Mouse (Mus musculus): ENCODE data around the gene Ip6k3.

DNA sequence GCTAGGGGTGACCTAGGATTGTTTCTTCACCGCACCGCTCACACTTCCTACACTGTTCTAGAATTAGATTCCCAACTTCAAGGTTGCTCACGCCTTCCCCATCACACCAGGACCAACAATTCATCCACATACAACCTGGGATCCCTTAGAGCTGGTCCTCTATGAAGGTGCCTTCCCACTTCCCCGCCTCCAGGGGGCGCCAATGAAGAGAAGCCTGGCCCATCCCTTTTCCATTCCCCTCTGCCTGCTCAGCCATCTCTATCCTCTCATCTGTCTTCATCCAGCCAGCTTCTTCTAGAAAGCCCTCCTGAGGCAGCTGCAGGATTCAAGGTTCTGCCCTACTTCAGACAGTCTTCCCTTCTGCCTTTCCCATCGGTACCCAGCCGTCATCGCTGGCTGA is 16.2 kb downstream of the Ip6k3 start:
- TF ChIP-seq CTCF (IDR thresholded peaks at IDR 0.05; ENCODE audit: low read depth, low read length) (peak; percentile 78), POLR2A (IDR thresholded peaks at IDR 0.05; ENCODE audit: insufficient read depth, low read length) (no peak), EP300 (IDR thresholded peaks at IDR 0.05; ENCODE audit: insufficient read depth, low read depth, low read length) (no peak)
